Mouse (Mus musculus) intestine, postnatal 0 days (tissue): Measurements from ENCODE around the gene Bpnt1. TPM values are rescaled to one million over a fixed set of nuclear protein-coding genes. Genes with fewer than 3 reads are reported as not detected.
A peak's percentile ranks its signal among the peaks of the same experiment; 100 is the strongest.

Experiments used
- ATAC-seq: fragments of 200-750 bp; cut with Nextera tagmentation; 2 replicates; pipeline ENCODE4 v1.8.0; 2017; ENCODE audit warnings: mild to moderate bottlenecking, moderate TSS enrichment, moderate library complexity
- H3K27ac ChIP-seq: fragments of 300-500 bp; sonication (generic); 2 replicates; pipeline ENCODE4 v1.5.1; 2014; ENCODE audit warnings: mild to moderate bottlenecking, low read depth, low read length, moderate library complexity
- H3K27me3 ChIP-seq: fragments of 300-500 bp; sonication (generic); replicated peaks from 2 replicates; pipeline ENCODE4 v1.6.1; 2014; ENCODE audit warnings: low read length, mixed read lengths; ENCODE audit not compliant: control insufficient read depth, insufficient read depth
- H3K36me3 ChIP-seq: fragments of 300-500 bp; sonication (generic); 2 replicates; pipeline ENCODE4 v1.6.1; 2014; ENCODE audit warnings: mild to moderate bottlenecking, moderate library complexity; ENCODE audit not compliant: control insufficient read depth, insufficient read depth
- H3K4me1 ChIP-seq: fragments of 300-500 bp; sonication (generic); replicated peaks from 2 replicates; pipeline ENCODE4 v1.6.1; 2014; ENCODE audit warnings: antibody characterized with exemption, low read length, mixed read lengths; ENCODE audit not compliant: control insufficient read depth, insufficient read depth
- H3K4me2 ChIP-seq: fragments of 300-500 bp; sonication (generic); replicated peaks from 2 replicates; pipeline ENCODE4 v1.6.1; 2014; ENCODE audit warnings: low read depth, mild to moderate bottlenecking, moderate library complexity
- H3K4me3 ChIP-seq: fragments of 300-500 bp; sonication (generic); 2 replicates; pipeline ENCODE4 v1.5.1; 2014; ENCODE audit warnings: low read depth, low read length
- H3K9ac ChIP-seq: fragments of 300-500 bp; sonication (generic); 2 replicates; pipeline ENCODE4 v1.6.1; 2014; ENCODE audit warnings: mild to moderate bottlenecking, low read depth, low read length
- H3K9me3 ChIP-seq: fragments of 300-500 bp; sonication (generic); 2 replicates; pipeline ENCODE4 v1.6.1; 2016; ENCODE audit warnings: mixed run types; ENCODE audit not compliant: control insufficient read depth
- CTCF ChIP-seq: sonication (generic); IDR thresholded peaks from 2 replicates; pipeline ENCODE4 v1.5.1; 2016; ENCODE audit warnings: low read depth, mild to moderate bottlenecking, control low read depth, antibody characterized with exemption, moderate library complexity
- WGBS: fragments of 180-500 bp; shearing (Covaris S2); extraction: QIAGEN DNeasy Blood & Tissue Kit; methylation state at CpG from one replicate; pipeline ENCODE4 v1.1.7; 2014; 5-methylcytosine and 5-hydroxymethylcytosine counted together
- microRNA counts: library from miRNA; unstranded; fragments of <30 nt; microRNA quantifications from one replicate; lab custom pipeline; 2016
- microRNA-seq: library from miRNA; unstranded; fragments of <30 nt; microRNA quantifications from one replicate; pipeline ENCODE4, GENCODE M21; 2016
- polyA plus RNA-seq: library from polyadenylated mRNA; unstranded; fragments of >200 nt; fragmentation: Nextera tagmentation; extraction: Ambion mirVana; gene quantifications from 2 replicates; pipeline ENCODE4 v1.2.1, GENCODE M21; 2015

Gene Bpnt1
- polyA plus RNA-seq, 1 experiment from 2014 or later, result 302 TPM

DNA sequence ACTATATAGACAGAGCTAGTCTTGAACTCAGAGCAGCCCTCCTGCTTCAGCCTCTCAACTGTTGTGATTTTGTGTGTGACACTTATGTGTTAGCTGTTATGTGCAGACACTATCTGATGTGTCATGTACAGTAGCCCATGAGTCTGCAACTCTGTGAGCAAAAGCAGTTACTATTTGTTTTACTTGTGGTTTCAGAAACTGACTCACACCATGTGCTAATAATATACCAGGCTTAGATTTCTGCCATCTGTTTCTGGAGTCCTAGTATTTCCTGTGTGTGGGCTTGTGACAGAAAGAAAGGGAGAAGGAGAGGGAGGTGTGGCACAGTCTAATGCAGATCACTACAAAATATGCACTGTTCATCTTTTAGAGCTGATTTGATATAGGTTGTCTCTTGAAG, 44.4 kb downstream of the Bpnt1 start:
- Histone ChIP-seq H3K4me2 (no peak overlapping the region), H3K27ac (no peak overlapping the region), H3K4me3 (no peak overlapping the region), H3K36me3 (peaks cover 85% of the 10 kb centered on the region), H3K27me3 (no peaks in the 10 kb centered on the region), H3K9ac (no peak overlapping the region), H3K9me3 (no peaks in the 10 kb centered on the region), H3K4me1 (no peaks in the 10 kb centered on the region)
- ATAC-seq, result no peak
- TF ChIP-seq CTCF, result no peak

DNA sequence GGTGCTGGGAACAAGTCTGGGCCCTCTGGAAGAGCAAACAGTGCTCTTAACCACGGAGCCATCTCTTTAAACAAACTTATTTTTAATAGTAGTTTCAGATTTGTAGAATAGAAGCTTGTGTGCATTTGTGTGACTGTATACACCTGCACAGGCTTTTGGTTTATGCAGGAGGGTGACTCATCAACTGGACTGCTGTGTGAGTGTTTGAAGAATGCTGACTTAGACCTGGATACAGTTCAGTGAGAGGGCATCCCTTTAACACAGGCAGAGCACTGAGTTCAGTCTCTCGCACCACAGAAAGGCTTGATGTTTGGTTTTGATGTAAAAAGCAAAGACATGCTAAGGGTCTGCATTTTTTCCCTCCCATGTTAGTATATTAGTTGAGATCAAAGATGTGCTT, 45.5 kb downstream of the Bpnt1 start:
- Histone ChIP-seq H3K27me3 (no peaks in the 10 kb centered on the region), H3K4me1 (no peaks in the 10 kb centered on the region), H3K9ac (no peak overlapping the region), H3K4me3 (no peak overlapping the region), H3K27ac (no peak overlapping the region), H3K9me3 (no peaks in the 10 kb centered on the region), H3K36me3 (peaks cover 85% of the 10 kb centered on the region), H3K4me2 (no peak overlapping the region)
- 87% methylated on average over 2 of the region's 2 CpGs for WGBS
- ATAC-seq, result no peak
- TF ChIP-seq CTCF, result no peak

DNA sequence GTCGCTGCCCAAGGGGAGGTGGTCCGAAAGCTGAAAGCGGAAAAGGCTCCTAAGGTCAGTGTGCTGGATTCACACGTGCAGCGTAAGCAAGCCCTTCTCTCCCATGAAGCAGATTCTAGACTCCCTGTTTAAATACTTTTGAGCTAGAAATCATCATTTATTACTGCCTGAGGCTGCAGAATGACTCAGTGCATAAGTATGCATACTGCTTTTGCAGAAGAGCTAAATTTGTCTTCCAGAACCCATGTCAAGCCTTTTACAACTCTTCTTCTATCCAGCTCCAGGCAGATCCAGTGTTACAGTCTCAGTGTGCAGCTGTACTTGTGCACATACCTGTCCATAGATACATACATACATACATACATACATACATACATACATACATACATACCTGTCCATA, 69.7 kb downstream of the Bpnt1 start:
- no peak overlapping the region for H3K27ac ChIP-seq
- TF ChIP-seq CTCF, result no peak
- no peaks in the 10 kb centered on the region for H3K9me3 ChIP-seq

DNA sequence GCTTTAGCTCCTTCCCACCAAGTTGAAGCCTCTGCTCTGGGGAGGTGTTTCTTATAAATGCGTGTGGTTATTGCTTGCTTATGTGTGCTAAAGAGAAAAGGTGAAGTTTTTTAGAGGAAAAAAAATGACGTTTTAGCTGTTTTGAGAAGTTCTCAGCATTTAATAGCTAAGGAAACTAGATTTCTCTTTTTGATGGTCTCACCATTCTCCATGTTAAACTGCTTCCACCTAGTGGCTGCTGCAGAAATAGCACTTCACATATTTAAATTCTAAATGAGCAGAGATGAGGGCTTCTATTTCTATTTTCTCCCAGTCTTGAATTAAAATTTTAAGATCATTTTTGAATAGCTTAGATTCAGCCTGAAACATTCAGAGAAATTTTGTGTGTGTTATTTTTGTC, 72.1 kb downstream of the Bpnt1 start:
- peak; percentile 75 for TF ChIP-seq CTCF
- Histone ChIP-seq H3K36me3 (peaks cover 65% of the 10 kb centered on the region), H3K27me3 (no peaks in the 10 kb centered on the region), H3K4me3 (no peak overlapping the region), H3K9me3 (no peaks in the 10 kb centered on the region), H3K9ac (no peak overlapping the region), H3K27ac (no peak overlapping the region), H3K4me1 (no peaks in the 10 kb centered on the region), H3K4me2 (no peak overlapping the region)
- WGBS, result 33% methylated on average over 2 of the region's 2 CpGs
- no peak for ATAC-seq

More for the DNA sequence above, 69.7 kb downstream of the Bpnt1 start:
- Histone ChIP-seq H3K4me3 (no peak overlapping the region), H3K27me3 (no peaks in the 10 kb centered on the region), H3K36me3 (peaks cover 64% of the 10 kb centered on the region), H3K4me1 (no peaks in the 10 kb centered on the region), H3K9ac (no peak overlapping the region), H3K4me2 (no peak overlapping the region)
- WGBS, result 86% methylated on average over 5 of the region's 5 CpGs
- no peak for ATAC-seq

DNA sequence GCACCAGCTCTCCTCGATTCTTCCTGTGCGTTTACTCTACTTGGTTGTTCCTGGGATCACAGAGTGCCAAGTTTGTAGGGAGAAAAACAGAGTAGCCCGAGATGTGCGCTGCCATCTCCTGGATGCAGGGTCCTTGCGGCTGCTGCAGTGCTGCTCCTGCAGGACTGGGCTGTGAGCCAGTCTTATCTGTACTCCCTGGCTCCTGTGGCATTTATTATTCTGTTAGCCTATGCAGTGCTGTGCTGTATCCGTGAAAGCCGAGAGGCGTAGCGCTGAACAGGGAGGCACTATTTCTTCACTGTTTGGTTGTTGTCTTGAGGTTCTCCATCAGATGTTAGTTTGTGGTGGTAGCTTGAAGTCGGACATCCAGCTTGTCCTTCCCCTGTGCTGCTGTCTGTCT, 74.0 kb downstream of the Bpnt1 start:
- Histone ChIP-seq H3K4me3 (no peak overlapping the region), H3K9ac (no peak overlapping the region), H3K4me2 (no peak overlapping the region), H3K36me3 (peaks cover 69% of the 10 kb centered on the region), H3K4me1 (no peaks in the 10 kb centered on the region), H3K27me3 (no peaks in the 10 kb centered on the region), H3K9me3 (no peaks in the 10 kb centered on the region), H3K27ac (no peak overlapping the region)
- no peak for ATAC-seq
- TF ChIP-seq CTCF, result no peak
- WGBS, result 81% methylated on average over 10 of the region's 10 CpGs

MicroRNAs within 50 kb of the gene (microRNA counts, 519-probe panel; counts per million panel counts)
- microRNA mmu-miR-194 (lab: Ali Mortazavi, UCI), result 6,740 counts per million, percentile 100 among the panel's probes with 10 or more counts

Small RNA genes lying within 50 kb of the gene (microRNA-seq; reads per million reads assigned to microRNA genes)
- gene Mir194-1 (31,403 reads per million, percentile 98 among the genes with 10 or more reads in this experiment), gene Mir215 (217,631 reads per million, percentile 100 among the genes with 10 or more reads in this experiment)

Other genes with a start within 250 kb of the Bpnt1 start
- 15.8 and 17.0 TPM in 2 replicates for gene Rab3gap2, start 128.0 kb upstream of the Bpnt1 start, polyA plus RNA-seq
- 64.1 and 64.9 TPM in 2 replicates for gene Iars2, start 2.8 kb upstream of the Bpnt1 start, polyA plus RNA-seq
- gene Eprs, start 30.9 kb downstream of the Bpnt1 start, polyA plus RNA-seq, result 43.2 and 48.1 TPM in 2 replicates
- gene Slc30a10, start 122.7 kb downstream of the Bpnt1 start, polyA plus RNA-seq, result 8.5 and 9.3 TPM in 2 replicates